Mouse (Mus musculus) heart, adult 2 months (tissue): ENCODE results near the gene Igfbp6. TPM values are rescaled to one million over a fixed set of nuclear protein-coding genes. Genes with fewer than 3 reads are reported as not detected.

ENCODE experiments used
- DNase-seq, 2 experiments: peaks; one replicate each; pipeline ENCODE4 v3.0.0; 2021
- H3K27ac ChIP-seq: fragments of 200-600 bp; 2 replicates; pipeline ENCODE4 v1.8.1; 2022
- H3K27me3 ChIP-seq: fragments of 200-500 bp; 2 replicates; pipeline ENCODE4 v1.6.1; 2012; ENCODE audit warnings: mild to moderate bottlenecking, low read length, inconsistent platforms, mixed read lengths; ENCODE audit not compliant: control insufficient read depth, insufficient read depth
- H3K36me3 ChIP-seq: fragments of 200-500 bp; 2 replicates; pipeline ENCODE4 v1.6.1; 2012; ENCODE audit warnings: low read length, inconsistent platforms; ENCODE audit not compliant: control insufficient read depth, insufficient read depth
- H3K4me1 ChIP-seq: fragments of 200-500 bp; 2 replicates; pipeline ENCODE4 v1.6.1; 2011; ENCODE audit warnings: low read length; ENCODE audit not compliant: control insufficient read depth, insufficient read depth
- H3K4me3 ChIP-seq: fragments of 200-600 bp; 2 replicates; pipeline ENCODE4 v1.8.1; 2022
- H3K79me2 ChIP-seq: fragments of 200-500 bp; replicated peaks from 2 replicates; pipeline ENCODE4 v1.6.1; 2012; ENCODE audit warnings: mild to moderate bottlenecking, inconsistent platforms, low read length, moderate library complexity, mixed read lengths; ENCODE audit not compliant: control insufficient read depth, insufficient read depth
- H3K9ac ChIP-seq: fragments of 200-500 bp; 2 replicates; pipeline ENCODE4 v1.6.1; 2012; ENCODE audit warnings: low read depth, mild to moderate bottlenecking, control low read depth, inconsistent platforms, low read length, mixed read lengths
- CTCF ChIP-seq: fragments of 200-600 bp; IDR thresholded peaks from 2 replicates; pipeline ENCODE4 v1.8.1; 2022; ENCODE audit warnings: antibody characterized with exemption, mild to moderate bottlenecking, moderate library complexity
- EP300 ChIP-seq: fragments of 200-500 bp; IDR thresholded peaks from 2 replicates; pipeline ENCODE4 v1.6.1; 2011; ENCODE audit warnings: low read depth, low read length, control low read depth; ENCODE audit not compliant: insufficient read depth
- POLR2A ChIP-seq: fragments of 200-500 bp; IDR thresholded peaks from 2 replicates; pipeline ENCODE4 v1.6.1; 2011; ENCODE audit warnings: mild to moderate bottlenecking, low read depth, low read length, control low read depth; ENCODE audit not compliant: insufficient read depth
- WGBS: fragments of 180-500 bp; shearing (Covaris S2); methylation state at CpG from one replicate; pipeline ENCODE4 v1.1.7; 2018; 5-methylcytosine and 5-hydroxymethylcytosine counted together
- intact Hi-C: fragments of 180-260 bp; cut with DNase I; formaldehyde crosslinking; loops from one replicate; pipeline ENCODE4 v1.15.1; 2025
- polyA plus RNA-seq: library from polyadenylated mRNA; depleted of rRNA; stranded (reverse); fragments of >200 nt; gene quantifications from 2 replicates; pipeline ENCODE4 v1.2.3, GENCODE M21; 2012
- total RNA-seq, 2 experiments: library from RNA; stranded (reverse); gene quantifications; 2 replicates each; pipeline ENCODE4 v1.2.3; 2021

The Igfbp6 gene
- total and polyA plus RNA-seq, 3 experiments: 28.9 to 56.1 (median 31.7) TPM

DNA sequence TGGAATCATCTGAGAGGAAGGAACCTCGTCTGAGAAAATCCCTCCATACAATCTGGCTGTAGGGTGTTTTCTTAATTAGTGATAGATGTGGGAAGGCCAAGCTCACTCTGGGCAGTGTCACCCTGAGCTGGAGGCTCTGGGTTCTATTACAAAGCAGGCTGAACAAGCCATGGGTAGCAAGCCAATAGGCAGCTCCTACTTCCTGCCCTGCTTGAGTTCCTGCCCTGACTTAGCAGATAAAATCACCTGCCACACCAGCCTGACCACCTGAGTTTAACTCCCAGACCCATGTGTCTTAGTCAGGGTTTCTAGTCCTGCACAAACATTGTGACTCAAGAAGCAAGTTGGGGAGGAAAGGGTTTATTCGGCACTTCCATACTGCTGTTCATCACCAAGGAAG, 24.9 kb downstream of the Igfbp6 start:
- no peaks in the 10 kb centered on the region for H3K79me2 ChIP-seq
- H3K9ac ChIP-seq: no peak overlapping the region
- H3K4me1 ChIP-seq: peaks cover 2% of the 10 kb centered on the region
- no peak overlapping the region for H3K4me3 ChIP-seq
- no peak for TF ChIP-seq POLR2A
- TF ChIP-seq EP300: no peak
- TF ChIP-seq CTCF: no peak
- intact Hi-C loops: no loop called here
- no peak overlapping the region for H3K27ac ChIP-seq
- H3K27me3 ChIP-seq: no peaks in the 10 kb centered on the region
- WGBS: 57% methylated on average over 2 of the region's 2 CpGs
- no peaks in the 10 kb centered on the region for H3K36me3 ChIP-seq
- DNase-seq: no peak

DNA sequence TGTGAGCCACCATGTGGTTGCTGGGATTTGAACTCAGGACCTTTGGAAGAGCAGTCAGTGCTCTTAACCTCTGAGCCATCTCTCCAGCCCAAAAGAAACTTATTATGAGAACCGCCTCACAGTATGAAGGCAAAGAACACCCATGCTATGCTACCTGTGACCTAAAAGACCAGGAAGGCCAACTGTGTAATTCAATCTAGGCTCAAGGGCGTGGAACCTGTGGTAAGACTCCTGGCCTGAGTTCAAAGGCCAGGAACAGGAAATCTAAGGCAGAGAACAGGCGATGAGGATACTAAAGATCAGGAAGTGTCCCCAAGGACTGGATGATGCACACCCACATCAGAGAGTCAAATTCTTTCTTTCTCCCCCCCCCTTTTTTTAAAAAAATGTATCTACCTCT, 29.4 kb downstream of the Igfbp6 start:
- no peak for TF ChIP-seq CTCF
- TF ChIP-seq EP300: no peak
- TF ChIP-seq POLR2A: no peak
- no peaks in the 10 kb centered on the region for H3K79me2 ChIP-seq
- 68% methylated on average over 3 of the region's 3 CpGs for WGBS
- H3K27me3 ChIP-seq: no peaks in the 10 kb centered on the region
- H3K4me1 ChIP-seq: peaks cover 2% of the 10 kb centered on the region
- no peak overlapping the region for H3K27ac ChIP-seq
- no peaks in the 10 kb centered on the region for H3K36me3 ChIP-seq
- no peak overlapping the region for H3K4me3 ChIP-seq
- intact Hi-C loops: no loop called here
- DNase-seq: no peak
- no peak overlapping the region for H3K9ac ChIP-seq

DNA sequence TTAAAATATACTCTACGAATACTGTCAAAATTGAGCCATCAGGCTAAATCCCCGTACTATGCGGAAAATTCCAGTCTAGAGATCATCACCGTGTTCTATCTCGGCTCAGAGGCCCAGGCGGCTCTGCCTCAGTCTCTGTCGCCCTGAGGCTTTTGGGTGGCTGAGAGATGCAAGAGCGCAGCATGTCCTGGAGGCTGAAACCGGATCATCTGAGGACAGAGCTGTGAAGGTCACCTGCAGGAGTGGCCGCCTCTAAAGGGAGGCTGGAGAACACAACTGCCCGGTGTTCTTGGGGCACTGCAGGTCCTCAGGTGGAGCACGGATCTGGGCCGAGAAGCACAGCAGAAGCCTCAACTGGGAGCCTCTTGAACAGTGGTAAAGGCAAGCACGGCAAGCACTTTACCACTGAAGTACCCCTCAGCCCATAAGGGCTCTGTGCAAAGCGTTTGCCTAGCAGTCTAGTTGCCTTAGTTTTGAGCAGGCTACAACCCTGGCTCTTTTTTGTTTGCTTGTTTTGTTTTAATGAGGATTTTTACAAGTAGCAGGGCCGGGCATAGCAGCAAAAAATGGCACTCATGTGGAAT, 31.7 kb downstream of the Igfbp6 start:
- peaks cover 2% of the 10 kb centered on the region for H3K4me1 ChIP-seq
- no peaks in the 10 kb centered on the region for H3K27me3 ChIP-seq
- 90% methylated on average over 16 of the region's 16 CpGs for WGBS
- H3K79me2 ChIP-seq: no peaks in the 10 kb centered on the region
- intact Hi-C loops: loop anchor here (5.0 kb wide), 1 partner anchor 141 kb away; no protein-coding TSS in a partner anchor
- DNase-seq: no peak
- no peak overlapping the region for H3K27ac ChIP-seq
- H3K9ac ChIP-seq: no peak overlapping the region
- no peak overlapping the region for H3K4me3 ChIP-seq
- no peaks in the 10 kb centered on the region for H3K36me3 ChIP-seq
- TF ChIP-seq CTCF: no peak
- no peak for TF ChIP-seq POLR2A
- TF ChIP-seq EP300: no peak

DNA sequence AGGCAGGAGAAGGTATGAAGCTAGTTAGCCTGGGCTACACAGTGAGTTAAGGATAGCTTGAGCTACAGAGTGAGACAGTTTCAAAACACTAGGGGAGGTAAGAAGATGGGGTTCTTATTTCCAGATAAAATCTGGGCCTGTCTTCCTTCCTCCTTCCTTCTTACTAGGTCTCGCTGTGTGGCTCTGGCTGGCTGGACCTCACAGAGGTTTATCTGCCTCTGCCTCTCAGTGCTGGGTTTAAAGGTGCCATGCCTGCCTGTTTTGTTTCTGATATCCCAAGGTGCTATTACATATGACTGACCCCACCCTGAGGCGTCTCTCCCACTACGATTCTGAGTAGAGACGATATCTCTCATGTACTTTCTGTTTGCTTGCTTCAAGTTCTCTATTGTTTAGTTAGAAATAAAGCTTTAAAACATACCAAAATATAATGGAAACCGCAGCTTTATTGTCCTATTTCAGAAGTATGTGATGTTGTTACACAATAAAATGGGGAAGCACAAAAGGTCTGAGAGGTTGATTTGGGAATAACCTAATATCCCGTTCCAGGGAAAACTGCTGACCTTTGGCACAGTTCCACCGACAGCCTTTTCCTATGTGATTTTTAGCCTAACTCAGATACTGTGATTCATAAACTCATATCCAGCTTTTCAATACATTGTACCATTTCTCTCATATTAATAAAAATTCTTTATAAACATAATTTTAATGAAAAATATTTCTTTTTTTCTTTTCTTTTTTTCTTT, 32.6 kb downstream of the Igfbp6 start:
- no peak for DNase-seq
- TF ChIP-seq EP300: no peak
- TF ChIP-seq POLR2A: no peak
- TF ChIP-seq CTCF: no peak
- Histone ChIP-seq H3K9ac (no peak overlapping the region), H3K4me1 (peaks cover 2% of the 10 kb centered on the region), H3K4me3 (no peak overlapping the region), H3K27ac (no peak overlapping the region; the same call in 1 of the 2 replicates), H3K36me3 (no peaks in the 10 kb centered on the region), H3K79me2 (no peaks in the 10 kb centered on the region), H3K27me3 (no peaks in the 10 kb centered on the region)
- 51% methylated on average over 7 of the region's 7 CpGs for WGBS
- intact Hi-C loops: loop anchor here (5.0 kb wide), 1 partner anchor 141 kb away; no protein-coding TSS in a partner anchor

DNA sequence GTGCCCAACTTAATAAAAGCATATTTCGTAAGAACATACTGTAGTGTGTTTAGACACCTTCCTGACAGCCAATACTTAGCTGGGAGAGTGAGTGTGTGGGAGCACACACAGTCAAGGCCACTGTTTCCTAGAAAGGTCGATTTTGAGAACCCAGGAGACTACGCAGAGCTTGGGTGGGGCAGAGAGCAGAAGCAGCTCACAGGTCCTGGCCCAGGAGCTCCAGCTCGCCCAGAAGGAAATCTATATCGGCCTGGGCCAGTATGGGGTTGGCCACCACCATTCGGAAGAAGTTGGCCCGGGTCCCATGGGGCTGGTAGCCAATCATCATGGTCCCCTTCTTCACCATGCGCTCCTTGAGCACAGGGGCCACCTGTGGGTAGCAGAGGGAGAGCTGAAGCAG, 33.3 kb downstream of the Igfbp6 start:
- 65% methylated on average over 8 of the region's 8 CpGs for WGBS
- no peak overlapping the region for H3K4me3 ChIP-seq
- H3K79me2 ChIP-seq: no peaks in the 10 kb centered on the region
- no peak overlapping the region; the same call in 1 of the 2 replicates for H3K27ac ChIP-seq
- no peaks in the 10 kb centered on the region for H3K36me3 ChIP-seq
- H3K4me1 ChIP-seq: peaks cover 2% of the 10 kb centered on the region
- TF ChIP-seq POLR2A (no peak), CTCF (no peak), EP300 (no peak)
- intact Hi-C loops: loop anchor here (5.0 kb wide), 1 partner anchor 140 kb away; no protein-coding TSS in a partner anchor
- DNase-seq: no peak
- no peak overlapping the region for H3K9ac ChIP-seq
- H3K27me3 ChIP-seq: no peaks in the 10 kb centered on the region

DNA sequence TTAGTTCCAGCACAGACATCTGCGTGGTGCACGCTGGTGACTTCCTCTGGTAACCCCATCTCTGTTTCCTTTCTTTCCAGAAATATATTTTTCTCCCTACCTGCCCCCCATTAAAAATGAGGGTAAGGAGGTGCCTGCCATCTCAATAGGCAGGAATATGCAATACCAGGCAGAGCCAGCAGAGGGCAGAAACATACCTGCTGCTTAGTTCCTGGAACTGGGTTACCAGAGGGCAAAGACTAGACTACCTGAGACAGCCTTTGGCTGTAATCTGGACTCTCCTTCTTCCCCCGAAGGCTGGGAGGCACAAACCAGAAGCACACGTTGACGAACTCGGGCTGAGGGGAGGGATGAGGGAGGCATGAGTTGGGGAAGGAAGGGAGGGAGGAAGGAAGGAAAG, 34.1 kb downstream of the Igfbp6 start:
- Histone ChIP-seq H3K9ac (no peak overlapping the region), H3K27ac (no peak overlapping the region), H3K79me2 (no peaks in the 10 kb centered on the region), H3K4me3 (no peak overlapping the region), H3K4me1 (peaks cover 2% of the 10 kb centered on the region), H3K36me3 (no peaks in the 10 kb centered on the region), H3K27me3 (no peaks in the 10 kb centered on the region)
- intact Hi-C loops: loop anchor here (1.0 to 5.0 kb wide), 3 partner anchors 27 to 139 kb away; partner anchors contain the start of gene Csad
- TF ChIP-seq EP300: peak; percentile 77; the same call in 1 of the 2 replicates
- no peak for TF ChIP-seq POLR2A
- no peak; the same call in none of the 2 replicates for TF ChIP-seq CTCF
- WGBS: 15% methylated on average over 6 of the region's 6 CpGs
- peak; percentile 76 to 87 for DNase-seq
